Mouse (Mus musculus): ENCODE data around the gene Alox12e. TPM values are rescaled to one million over a fixed set of nuclear protein-coding genes. Genes with fewer than 3 reads are reported as not detected.
A peak's percentile ranks its signal among the peaks of the same experiment; 100 is the strongest.

Alox12e gene
- polyA plus RNA-seq, 1 experiment from 2014 or later = not detected

DNA sequence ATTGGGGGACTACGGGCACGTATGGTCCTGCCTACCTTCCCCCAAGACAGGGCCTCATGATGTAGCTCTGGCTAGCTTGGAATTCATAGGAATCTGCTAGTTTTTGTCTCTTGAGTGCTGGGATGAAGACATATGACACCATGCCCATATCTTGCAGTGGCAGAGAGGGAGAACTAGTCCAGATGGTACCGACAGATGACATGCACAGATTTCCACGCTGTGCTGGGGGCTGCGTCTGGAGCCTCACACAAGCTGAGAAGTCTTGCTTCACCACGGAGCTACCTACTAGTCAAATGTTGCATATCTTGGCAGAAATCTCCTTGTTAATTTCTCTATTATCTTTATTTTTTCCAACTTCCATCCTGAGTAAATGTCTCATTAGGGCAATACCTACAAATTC lies 28.5 kb downstream of the Alox12e start:
- no peak for ATAC-seq
- Histone ChIP-seq H3K4me3 (ENCODE audit: low read depth, low read length) (no peak overlapping the region), H3K36me3 (replicated peaks; ENCODE audit: insufficient read depth, low read length) (no peaks in the 10 kb centered on the region), H3K4me2 (ENCODE audit: low read depth, low read length) (no peak overlapping the region), H3K9ac (replicated peaks) (no peak overlapping the region), H3K27me3 (ENCODE audit: insufficient read depth, low read length) (no peaks in the 10 kb centered on the region), H3K4me1 (ENCODE audit: insufficient read depth) (no peaks in the 10 kb centered on the region), H3K9me3 (ENCODE audit: low read length) (no peaks in the 10 kb centered on the region), H3K27ac (ENCODE audit: low read depth) (no peak overlapping the region)
- no peak for DNase-seq
- no peak for TF ChIP-seq EP300 (IDR thresholded peaks at IDR 0.05; ENCODE audit: low read depth)
- TF ChIP-seq CTCF (IDR thresholded peaks at IDR 0.05; ENCODE audit: low read depth) = no peak
- 78% methylated on average over 6 of the region's 6 CpGs for WGBS (ENCODE audit: insufficient replicate concordance)

DNA sequence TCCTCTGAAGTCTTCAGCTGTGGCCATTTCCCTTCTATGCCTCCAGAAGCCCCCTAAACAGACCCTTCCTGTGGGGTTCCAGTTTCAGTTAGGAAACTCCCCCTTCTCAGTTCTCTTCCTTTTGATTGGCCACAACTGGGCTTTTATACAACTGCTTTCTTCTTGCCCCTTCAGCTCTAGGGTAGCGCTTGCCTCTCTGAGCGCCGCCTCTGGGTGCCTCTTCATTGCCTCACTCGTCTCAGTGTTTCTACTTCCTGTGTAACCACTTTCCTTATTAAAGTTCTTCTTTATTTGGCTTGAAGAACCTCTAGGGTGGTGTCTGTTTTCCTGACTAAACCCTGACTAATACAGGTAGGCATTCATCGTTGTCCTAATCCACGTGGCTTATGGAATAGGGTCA lies 31.2 kb downstream of the Alox12e start:
- Histone ChIP-seq H3K27ac (ENCODE audit: low read depth) (no peak overlapping the region), H3K27me3 (ENCODE audit: insufficient read depth, low read length) (no peaks in the 10 kb centered on the region), H3K36me3 (replicated peaks; ENCODE audit: insufficient read depth, low read length) (no peaks in the 10 kb centered on the region), H3K9ac (replicated peaks) (no peak overlapping the region), H3K9me3 (ENCODE audit: low read length) (no peaks in the 10 kb centered on the region), H3K4me1 (ENCODE audit: insufficient read depth) (no peaks in the 10 kb centered on the region), H3K4me3 (ENCODE audit: low read depth, low read length) (no peak overlapping the region), H3K4me2 (ENCODE audit: low read depth, low read length) (no peak overlapping the region)
- DNase-seq (no peak), ATAC-seq (no peak)
- TF ChIP-seq EP300 (IDR thresholded peaks at IDR 0.05; ENCODE audit: low read depth) (no peak), CTCF (IDR thresholded peaks at IDR 0.05; ENCODE audit: low read depth) (no peak)
- WGBS (ENCODE audit: insufficient replicate concordance) = 50% methylated on average over 6 of the region's 6 CpGs

DNA sequence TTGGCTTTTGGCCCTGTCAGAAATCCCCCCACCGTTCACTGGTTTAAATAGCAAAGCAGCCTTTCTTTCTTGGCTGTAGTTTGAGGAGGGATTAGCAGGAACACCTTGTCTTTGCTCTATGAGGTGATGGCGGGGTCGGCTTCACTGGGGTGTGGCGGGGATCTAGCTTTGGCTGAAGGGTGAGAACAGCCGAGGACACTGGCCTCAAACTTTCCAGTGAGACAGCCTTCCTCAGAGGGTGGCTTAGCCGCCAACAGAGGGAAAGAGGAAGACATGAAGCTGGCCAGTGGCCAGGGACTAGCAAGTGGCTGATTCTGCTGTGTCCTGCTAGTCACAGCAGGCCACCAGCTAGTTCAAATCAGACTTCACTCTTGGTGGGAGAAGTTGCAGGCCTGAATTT lies 33.2 kb downstream of the Alox12e start:
- Histone ChIP-seq H3K27me3 (ENCODE audit: insufficient read depth, low read length) (no peaks in the 10 kb centered on the region), H3K27ac (ENCODE audit: low read depth) (no peak overlapping the region)
- 50% methylated on average over 6 of the region's 6 CpGs for WGBS (ENCODE audit: insufficient replicate concordance)

DNA sequence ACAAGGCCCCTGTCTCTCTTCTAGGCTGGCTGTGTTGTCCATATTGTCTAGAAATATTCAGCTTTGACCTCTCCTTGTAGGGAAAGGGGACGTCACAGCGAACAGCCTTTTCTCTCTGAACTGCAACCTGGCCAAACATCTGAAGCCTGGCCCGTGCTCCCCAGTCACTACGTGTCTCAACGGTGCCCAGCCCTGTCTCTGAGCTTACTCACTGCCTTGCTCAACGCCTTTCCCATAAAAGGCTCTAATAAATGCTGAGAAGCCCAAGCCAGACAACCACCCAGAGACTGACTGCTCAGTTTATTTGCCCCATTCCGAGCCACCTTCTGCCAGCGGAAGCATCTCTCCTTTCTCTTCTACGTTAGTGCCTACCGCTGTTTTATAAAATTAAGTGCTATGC lies 34.3 kb downstream of the Alox12e start:
- Histone ChIP-seq H3K36me3 (replicated peaks; ENCODE audit: insufficient read depth, low read length) (no peaks in the 10 kb centered on the region), H3K4me1 (ENCODE audit: insufficient read depth) (no peaks in the 10 kb centered on the region), H3K4me2 (ENCODE audit: low read depth, low read length) (no peak overlapping the region), H3K4me3 (ENCODE audit: low read depth, low read length) (no peak overlapping the region), H3K9me3 (ENCODE audit: low read length) (no peaks in the 10 kb centered on the region), H3K27me3 (ENCODE audit: insufficient read depth, low read length) (no peaks in the 10 kb centered on the region), H3K27ac (ENCODE audit: low read depth) (no peak overlapping the region), H3K9ac (replicated peaks) (no peak overlapping the region)
- ATAC-seq = no peak
- WGBS (ENCODE audit: insufficient replicate concordance) = 81% methylated on average over 10 of the region's 10 CpGs
- TF ChIP-seq CTCF (IDR thresholded peaks at IDR 0.05; ENCODE audit: low read depth) (no peak), EP300 (IDR thresholded peaks at IDR 0.05; ENCODE audit: low read depth) (no peak)
- DNase-seq = no peak

More for the DNA sequence above, 33.2 kb downstream of the Alox12e start:
- Histone ChIP-seq H3K4me1 (ENCODE audit: insufficient read depth) (no peaks in the 10 kb centered on the region), H3K4me2 (ENCODE audit: low read depth, low read length) (no peak overlapping the region), H3K4me3 (ENCODE audit: low read depth, low read length) (no peak overlapping the region), H3K9ac (replicated peaks) (no peak overlapping the region), H3K9me3 (ENCODE audit: low read length) (no peaks in the 10 kb centered on the region), H3K36me3 (replicated peaks; ENCODE audit: insufficient read depth, low read length) (no peaks in the 10 kb centered on the region)
- ATAC-seq = no peak
- no peak for DNase-seq
- TF ChIP-seq CTCF (IDR thresholded peaks at IDR 0.05; ENCODE audit: low read depth) (no peak), EP300 (IDR thresholded peaks at IDR 0.05; ENCODE audit: low read depth) (no peak)

DNA sequence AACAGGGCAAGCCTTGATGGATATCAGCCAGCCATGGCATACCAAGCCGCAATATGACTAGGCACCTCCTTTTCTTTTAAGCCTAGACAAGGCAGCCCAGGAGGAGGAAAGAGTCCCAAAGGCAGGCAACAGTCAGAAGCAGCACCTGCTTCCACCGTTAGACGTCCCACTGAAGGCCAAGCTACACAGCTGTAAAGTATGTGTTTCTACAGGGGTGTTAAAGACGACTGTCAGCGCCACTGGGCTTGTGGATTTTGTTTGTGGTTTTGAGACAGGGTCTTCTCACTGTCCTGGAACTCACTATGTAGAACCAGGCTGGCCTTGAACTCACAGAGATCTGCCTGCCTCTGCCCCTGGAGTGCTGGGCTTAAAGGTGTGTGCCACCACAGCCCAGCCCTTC lies 36.7 kb downstream of the Alox12e start:
- Histone ChIP-seq H3K27me3 (ENCODE audit: insufficient read depth, low read length) (no peaks in the 10 kb centered on the region), H3K27ac (ENCODE audit: low read depth) (no peak overlapping the region), H3K4me1 (ENCODE audit: insufficient read depth) (no peaks in the 10 kb centered on the region), H3K4me3 (ENCODE audit: low read depth, low read length) (no peak overlapping the region), H3K4me2 (ENCODE audit: low read depth, low read length) (no peak overlapping the region), H3K9ac (replicated peaks) (no peak overlapping the region), H3K9me3 (ENCODE audit: low read length) (no peaks in the 10 kb centered on the region), H3K36me3 (replicated peaks; ENCODE audit: insufficient read depth, low read length) (no peaks in the 10 kb centered on the region)
- ATAC-seq = no peak
- no peak for DNase-seq
- no peak for TF ChIP-seq CTCF (IDR thresholded peaks at IDR 0.05; ENCODE audit: low read depth)
- no peak for TF ChIP-seq EP300 (IDR thresholded peaks at IDR 0.05; ENCODE audit: low read depth)
- 66% methylated on average over 5 of the region's 5 CpGs for WGBS (ENCODE audit: insufficient replicate concordance)

DNA sequence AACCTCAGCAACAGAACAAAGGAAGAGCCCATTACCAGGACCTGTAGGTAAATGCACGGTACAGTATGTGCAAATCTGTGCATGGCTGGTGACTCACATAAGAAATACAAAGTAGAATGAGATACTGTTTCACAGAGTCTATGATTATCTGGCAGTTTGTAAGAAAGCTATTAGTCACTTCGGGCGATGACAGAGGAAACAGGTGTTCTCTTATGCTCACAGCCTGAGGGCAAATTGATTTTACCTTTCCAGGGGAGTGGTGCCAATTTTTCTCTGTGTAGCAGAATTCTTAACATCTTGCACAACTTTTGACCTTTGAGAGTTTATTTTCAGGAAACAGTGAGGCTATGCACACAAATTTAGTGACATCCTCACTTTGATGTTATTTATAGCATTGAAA lies 37.7 kb downstream of the Alox12e start:
- Histone ChIP-seq H3K4me3 (ENCODE audit: low read depth, low read length) (no peak overlapping the region), H3K4me2 (ENCODE audit: low read depth, low read length) (no peak overlapping the region), H3K4me1 (ENCODE audit: insufficient read depth) (no peaks in the 10 kb centered on the region), H3K9me3 (ENCODE audit: low read length) (no peaks in the 10 kb centered on the region), H3K27me3 (ENCODE audit: insufficient read depth, low read length) (no peaks in the 10 kb centered on the region), H3K9ac (replicated peaks) (no peak overlapping the region), H3K36me3 (replicated peaks; ENCODE audit: insufficient read depth, low read length) (no peaks in the 10 kb centered on the region), H3K27ac (ENCODE audit: low read depth) (no peak overlapping the region)
- TF ChIP-seq CTCF (IDR thresholded peaks at IDR 0.05; ENCODE audit: low read depth) = no peak
- TF ChIP-seq EP300 (IDR thresholded peaks at IDR 0.05; ENCODE audit: low read depth) = no peak
- ATAC-seq (peak; percentile 63), DNase-seq (no peak)
- WGBS (ENCODE audit: insufficient replicate concordance) = 40% methylated on average over 3 of the region's 3 CpGs

DNA sequence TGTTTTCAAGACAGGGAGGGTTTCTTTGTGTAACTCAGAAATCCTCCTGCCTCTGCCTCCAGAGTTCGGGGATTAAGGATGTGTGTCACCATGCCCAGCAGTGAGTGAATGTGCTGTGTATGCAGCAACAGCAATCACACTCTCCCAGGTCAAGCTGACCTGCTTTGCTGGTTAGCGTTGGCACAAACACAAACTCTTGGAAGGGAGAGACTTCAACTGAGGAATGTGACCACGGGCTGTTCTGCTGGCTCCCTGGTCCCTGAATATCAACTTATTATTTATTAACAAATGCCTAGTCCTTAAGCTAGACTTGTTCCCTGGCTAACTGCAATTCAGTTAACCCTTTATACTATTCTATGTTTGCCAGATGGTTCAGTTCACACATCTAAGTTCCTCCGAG lies 38.8 kb downstream of the Alox12e start:
- no peak overlapping the region for H3K27ac ChIP-seq (ENCODE audit: low read depth)
- no peaks in the 10 kb centered on the region for H3K36me3 ChIP-seq (replicated peaks; ENCODE audit: insufficient read depth, low read length)
- no peaks in the 10 kb centered on the region for H3K4me1 ChIP-seq (ENCODE audit: insufficient read depth)
- H3K4me2 ChIP-seq (ENCODE audit: low read depth, low read length) = no peak overlapping the region
- H3K27me3 ChIP-seq (ENCODE audit: insufficient read depth, low read length) = no peaks in the 10 kb centered on the region
- DNase-seq = no peak
- no peak for TF ChIP-seq CTCF (IDR thresholded peaks at IDR 0.05; ENCODE audit: low read depth)
- TF ChIP-seq EP300 (IDR thresholded peaks at IDR 0.05; ENCODE audit: low read depth) = no peak
- ATAC-seq = no peak
- H3K9ac ChIP-seq (replicated peaks) = no peak overlapping the region
- WGBS (ENCODE audit: insufficient replicate concordance) = 73% methylated on average over 4 of the region's 4 CpGs
- no peaks in the 10 kb centered on the region for H3K9me3 ChIP-seq (ENCODE audit: low read length)
- no peak overlapping the region for H3K4me3 ChIP-seq (ENCODE audit: low read depth, low read length)

Data from liver, postnatal 0 days (tissue).